Mouse (Mus musculus): ENCODE data around the gene Gm12184.

DNA sequence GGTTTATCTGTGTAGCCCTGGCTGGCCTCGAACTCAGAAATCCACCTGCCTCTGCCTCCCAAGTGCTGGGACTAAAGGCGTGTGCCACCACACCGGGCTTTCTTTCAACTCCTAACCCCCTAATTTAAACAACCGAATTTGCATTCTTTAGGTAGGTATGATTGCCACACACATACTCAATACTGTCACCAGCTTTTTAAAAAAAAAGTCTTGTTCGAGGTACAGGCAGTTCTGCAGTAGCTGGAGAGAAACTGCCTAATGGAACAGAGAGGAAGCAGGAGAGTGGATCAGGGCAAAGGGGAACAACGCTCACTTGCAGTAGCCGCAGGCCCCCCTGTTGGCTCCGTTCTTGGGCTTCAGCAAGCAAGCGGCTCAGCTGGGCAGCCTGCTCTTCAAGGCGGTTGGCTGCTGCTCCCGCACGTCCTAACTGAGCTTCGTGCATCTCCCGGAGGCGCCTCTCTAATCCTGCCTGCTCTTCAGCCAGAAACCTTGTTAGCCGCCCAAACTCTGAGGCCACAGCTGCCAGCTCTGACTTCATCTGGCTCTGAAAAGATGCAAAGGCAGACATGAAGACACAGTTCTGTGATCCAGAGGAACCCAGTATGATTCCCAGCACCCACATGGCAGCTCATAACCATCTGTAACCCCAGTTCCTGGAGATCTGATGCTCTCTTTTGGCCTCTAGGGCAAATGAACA is 17.6 kb downstream of the Gm12184 start:
- TF ChIP-seq GATA1 (IDR thresholded peaks at IDR 0.05; ENCODE audit: low read length) (no peak), TAL1 (IDR thresholded peaks at IDR 0.05; ENCODE audit: low read length) (no peak)
